Comparison of ENCODE assay signal across 9 mouse cellular contexts in the genomic region with DNA sequence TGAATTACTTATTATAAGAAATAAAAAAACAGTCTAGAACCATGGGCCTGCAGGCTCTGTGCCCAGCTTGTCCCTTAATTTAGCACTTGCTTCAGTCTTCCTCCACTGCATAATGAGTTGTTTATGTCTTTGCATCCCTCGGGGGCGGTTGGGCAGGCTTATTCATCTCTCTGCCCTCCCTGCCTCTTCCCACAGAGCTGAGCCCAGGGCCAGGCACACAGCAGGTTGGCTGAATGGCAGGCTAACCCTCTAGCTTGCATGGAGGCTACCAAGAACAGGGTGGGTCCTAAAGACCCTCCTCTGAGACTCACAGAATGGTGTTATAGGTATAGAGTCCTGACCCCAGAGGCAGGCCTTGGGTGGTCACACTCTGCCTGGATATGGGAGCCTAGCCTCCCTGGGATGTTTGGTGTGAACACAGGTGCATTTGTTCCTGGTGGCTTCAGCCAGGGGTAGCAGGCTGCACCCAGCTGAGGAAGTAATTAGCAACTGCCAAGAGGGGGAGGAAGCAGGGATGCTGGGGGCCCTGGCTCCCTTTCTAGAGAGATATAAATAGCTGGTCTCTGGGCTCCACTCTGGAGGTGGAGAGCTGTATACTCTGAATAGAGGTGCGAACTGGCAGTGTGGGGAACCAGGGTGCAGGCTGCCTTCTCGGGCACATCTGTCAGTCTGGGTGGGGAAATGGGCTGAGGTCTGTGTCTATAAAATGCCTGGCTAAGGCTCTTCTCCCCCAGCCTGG. TPM values are rescaled to one million over a fixed set of nuclear protein-coding genes. Genes with fewer than 3 reads are reported as not detected.
DNase-seq lines count a peak whose midpoint lies in the region; ATAC-seq lines count a peak whose summit lies in the region.
"Had no signal": no experiment of that assay in that cellular context is flagged by ENCODE, and none has a peak within 500 bp of the region (broad histone marks: within the 10 kb centered on the region; RNA-seq: fewer than 3 reads in every experiment).

No protein-coding gene starts in this region.

- H3K9ac ChIP-seq in neural tube, embryonic 14.5 days (replicated peaks; ENCODE audit: low read depth, low read length) = no peak overlapping the region

- H3K4me1 ChIP-seq in neural tube, embryonic 14.5 days (ENCODE audit: control insufficient read depth, insufficient read depth, low read length) = peaks cover 8% of the 10 kb centered on the region

- no peak overlapping the region for H3K4me3 ChIP-seq in neural tube, embryonic 14.5 days (ENCODE audit: low read depth, low read length)

- H3K9me3 ChIP-seq in neural tube, embryonic 14.5 days (ENCODE audit: control insufficient read depth, low read length) = no peaks in the 10 kb centered on the region

- peak overlapping the region; percentile 48; the same call in 1 of the 2 replicates for H3K27ac ChIP-seq in neural tube, embryonic 14.5 days (ENCODE audit: low read depth, low read length)

- H3K27me3 ChIP-seq in neural tube, embryonic 14.5 days (ENCODE audit: control insufficient read depth, insufficient read depth, low read length) = no peaks in the 10 kb centered on the region

- peak; percentile 20 to 22 for DNase-seq in cerebellum, postnatal 14 days
- no peak for DNase-seq in cerebellum, adult 9-10 months
- peak; percentile 73 to 77 for DNase-seq in frontal cortex, adult 2 months (ENCODE audit: extremely low spot score in 1 of 2, low spot score in 1 of 2)
- peak; percentile 17 to 40 for DNase-seq in heart, postnatal 14 days
- DNase-seq in T-cell, adult 2 months (ENCODE audit: low spot score) = no peak
- no peak for DNase-seq in ovary, adult 18-20 months (ENCODE audit: low spot score)
- no peak for DNase-seq in layer of hippocampus, postnatal 10 days (ENCODE audit: low spot score in 2 of 2)
- DNase-seq: adrenal gland, adult 8-10 months had no signal

- H3K4me2 ChIP-seq in neural tube, embryonic 14.5 days (ENCODE audit: low read depth, low read length) = no peak overlapping the region

- ATAC-seq in neural tube, embryonic 14.5 days (ENCODE audit: low read depth) = peak; percentile 61

- intact Hi-C loops in heart, postnatal 14 days (cut with DNase I) = no loop called here

- H3K36me3 ChIP-seq in neural tube, embryonic 14.5 days (ENCODE audit: control insufficient read depth, insufficient read depth, low read length) = no peaks in the 10 kb centered on the region

- WGBS in neural tube, embryonic 14.5 days = 11% methylated on average over 4 of the region's 4 CpGs

RNA-seq across cellular contexts. Expression of gene Golga7b, which starts 9.6 kb away (rescaled TPM):
- 98.3 and 99.6 TPM in 2 replicates for polyA plus RNA-seq in frontal cortex, adult 2 months (2012; rRNA removed)
- under 1 TPM; 0.49 to 0.50 TPM for total RNA-seq in heart, postnatal 14 days (2021)
- 52.2 and 62.5 TPM in 2 replicates for polyA plus RNA-seq in neural tube, embryonic 14.5 days (2014; fragmentation: Nextera tagmentation; extraction: Ambion mirVana)
- total RNA-seq in layer of hippocampus, postnatal 10 days (2021) = 10 to 100 TPM; 90.9 to 93.8 TPM

RNA-seq across cellular contexts. Expression of gene Sfrp5, which starts 35.7 kb away (rescaled TPM):
- polyA plus RNA-seq in frontal cortex, adult 2 months (2012; rRNA removed) = 3.6 and 5.9 TPM in 2 replicates
- 1 to 10 TPM; 1.2 to 3.3 TPM for total RNA-seq in heart, postnatal 14 days (2021)
- polyA plus RNA-seq in neural tube, embryonic 14.5 days (2014; fragmentation: Nextera tagmentation; extraction: Ambion mirVana) = 0.21 and 13.5 TPM in 2 replicates
- total RNA-seq in layer of hippocampus, postnatal 10 days (2021) = under 1 TPM in 1 of 2 experiments, not detected in 1; 0.18 TPM

Comparison
In these comparisons a context has a peak if more than half of its experiments do, and no peak if none do; other contexts are left out.
1. DNase-seq: peak in cerebellum, postnatal 14 days (2 of 2), frontal cortex, adult 2 months (2 of 2) and heart, postnatal 14 days (2 of 2); none in cerebellum, adult 9-10 months (single experiment), T-cell, adult 2 months (single experiment), ovary, adult 18-20 months (single experiment) and layer of hippocampus, postnatal 10 days (0 of 2).
2. RNA of gene Golga7b, which starts 9.6 kb away (total RNA-seq): 90.9 to 93.8 TPM in layer of hippocampus, postnatal 10 days; 0.49 to 0.50 TPM in heart, postnatal 14 days; every median in the first group is over 10 times any median in the second.